Mouse (Mus musculus) intestine, postnatal 0 days (tissue): ENCODE measurements around the gene Akap4. TPM values are rescaled to one million over a fixed set of nuclear protein-coding genes. Genes with fewer than 3 reads are reported as not detected.

ENCODE experiments used
- ATAC-seq: fragments of 200-750 bp; cut with Nextera tagmentation; 2 replicates; pipeline ENCODE4 v1.8.0; 2017; ENCODE audit warnings: mild to moderate bottlenecking, moderate TSS enrichment, moderate library complexity
- H3K27ac ChIP-seq: fragments of 300-500 bp; sonication (generic); 2 replicates; pipeline ENCODE4 v1.5.1; 2014; ENCODE audit warnings: mild to moderate bottlenecking, low read depth, low read length, moderate library complexity
- H3K27me3 ChIP-seq: fragments of 300-500 bp; sonication (generic); replicated peaks from 2 replicates; pipeline ENCODE4 v1.6.1; 2014; ENCODE audit warnings: low read length, mixed read lengths; ENCODE audit not compliant: control insufficient read depth, insufficient read depth
- H3K36me3 ChIP-seq: fragments of 300-500 bp; sonication (generic); 2 replicates; pipeline ENCODE4 v1.6.1; 2014; ENCODE audit warnings: mild to moderate bottlenecking, moderate library complexity; ENCODE audit not compliant: control insufficient read depth, insufficient read depth
- H3K4me1 ChIP-seq: fragments of 300-500 bp; sonication (generic); replicated peaks from 2 replicates; pipeline ENCODE4 v1.6.1; 2014; ENCODE audit warnings: antibody characterized with exemption, low read length, mixed read lengths; ENCODE audit not compliant: control insufficient read depth, insufficient read depth
- H3K4me2 ChIP-seq: fragments of 300-500 bp; sonication (generic); replicated peaks from 2 replicates; pipeline ENCODE4 v1.6.1; 2014; ENCODE audit warnings: low read depth, mild to moderate bottlenecking, moderate library complexity
- H3K4me3 ChIP-seq: fragments of 300-500 bp; sonication (generic); 2 replicates; pipeline ENCODE4 v1.5.1; 2014; ENCODE audit warnings: low read depth, low read length
- H3K9ac ChIP-seq: fragments of 300-500 bp; sonication (generic); 2 replicates; pipeline ENCODE4 v1.6.1; 2014; ENCODE audit warnings: mild to moderate bottlenecking, low read depth, low read length
- H3K9me3 ChIP-seq: fragments of 300-500 bp; sonication (generic); 2 replicates; pipeline ENCODE4 v1.6.1; 2016; ENCODE audit warnings: mixed run types; ENCODE audit not compliant: control insufficient read depth
- CTCF ChIP-seq: sonication (generic); IDR thresholded peaks from 2 replicates; pipeline ENCODE4 v1.5.1; 2016; ENCODE audit warnings: low read depth, mild to moderate bottlenecking, control low read depth, antibody characterized with exemption, moderate library complexity
- WGBS: fragments of 180-500 bp; shearing (Covaris S2); extraction: QIAGEN DNeasy Blood & Tissue Kit; methylation state at CpG from one replicate; pipeline ENCODE4 v1.1.7; 2014; 5-methylcytosine and 5-hydroxymethylcytosine counted together
- polyA plus RNA-seq: library from polyadenylated mRNA; unstranded; fragments of >200 nt; fragmentation: Nextera tagmentation; extraction: Ambion mirVana; gene quantifications from 2 replicates; pipeline ENCODE4 v1.2.1, GENCODE M21; 2015

The Akap4 gene
- not detected in 2 replicates for polyA plus RNA-seq

DNA sequence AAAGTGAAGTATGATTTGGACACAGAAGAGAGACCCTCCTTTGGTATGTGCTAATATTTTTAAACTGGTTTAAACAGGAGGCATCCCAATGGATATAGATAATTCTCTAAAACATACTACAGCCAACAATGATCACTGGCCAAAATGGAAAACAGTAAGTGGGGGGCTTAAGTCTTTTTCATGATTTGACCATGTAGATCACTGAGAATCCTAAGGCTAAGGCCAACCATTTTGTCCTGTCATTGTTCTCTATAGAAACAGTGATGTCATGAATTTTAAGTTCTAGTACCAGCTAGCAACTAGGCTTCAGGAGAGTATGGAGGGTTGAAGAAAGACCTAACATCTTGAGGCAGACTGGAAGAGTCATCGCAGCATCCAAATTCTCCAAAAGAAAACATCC is at the start of gene Akap4:
Gene Akap4 (plus strand): TSS at position 301 of the 400 bp plus-strand sequence.
- Histone ChIP-seq H3K4me3 (no peak within 1 kb of the TSS), H3K9ac (no peak within 1 kb of the TSS), H3K36me3 (no peaks in the 10 kb centered on the region), H3K27me3 (no peaks in the 10 kb centered on the region), H3K4me1 (no peaks in the 10 kb centered on the region), H3K27ac (no peak within 1 kb of the TSS), H3K4me2 (no peak within 1 kb of the TSS), H3K9me3 (no peaks in the 10 kb centered on the region)
- no peak for TF ChIP-seq CTCF
- ATAC-seq = no peak
- WGBS = 93% methylated on average over 1 of the region's 1 CpGs

DNA sequence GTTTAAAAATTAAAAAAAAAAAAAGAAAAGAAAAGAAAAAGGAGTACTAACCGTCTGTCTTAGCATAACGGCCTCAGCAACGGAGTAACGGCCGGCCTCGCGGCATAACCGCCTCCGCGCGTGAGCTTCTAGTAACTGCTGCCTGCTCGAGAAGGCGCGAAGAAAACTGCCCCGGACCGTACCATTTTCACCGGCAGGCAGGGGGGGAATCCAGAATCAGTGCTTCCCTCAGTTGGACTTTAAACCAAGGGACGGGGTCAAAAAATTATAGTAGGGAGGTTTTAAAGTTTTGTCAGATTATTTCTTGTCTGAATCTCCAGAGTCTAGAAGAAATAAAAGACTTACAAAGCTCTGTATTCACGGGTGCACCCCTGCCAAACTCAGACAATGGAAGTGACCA is 25.8 kb upstream of the Akap4 start, which contains the start of gene Ccnb3:
Gene Ccnb3 (minus strand): TSS at position 101 of the 400 bp plus-strand sequence.
- no peaks in the 10 kb centered on the region for H3K9me3 ChIP-seq
- no peaks in the 10 kb centered on the region for H3K36me3 ChIP-seq
- ATAC-seq = no peak
- H3K4me3 ChIP-seq = no peak within 1 kb of the TSS
- no peak within 1 kb of the TSS for H3K27ac ChIP-seq
- H3K9ac ChIP-seq = no peak within 1 kb of the TSS
- no peak within 1 kb of the TSS for H3K4me2 ChIP-seq
- no peak for TF ChIP-seq CTCF
- no peaks in the 10 kb centered on the region for H3K27me3 ChIP-seq
- no peaks in the 10 kb centered on the region for H3K4me1 ChIP-seq
- WGBS = 93% methylated on average over 19 of the region's 19 CpGs

GRCm38 (mm10) chrX:7057056-7057455 is 10.3 kb upstream of the Akap4 start:
- H3K4me2 ChIP-seq = no peak overlapping the region
- no peak for TF ChIP-seq CTCF
- H3K4me3 ChIP-seq = no peak overlapping the region
- H3K9ac ChIP-seq = no peak overlapping the region
- H3K36me3 ChIP-seq = no peaks in the 10 kb centered on the region
- H3K9me3 ChIP-seq = no peaks in the 10 kb centered on the region
- H3K27me3 ChIP-seq = no peaks in the 10 kb centered on the region
- no peaks in the 10 kb centered on the region for H3K4me1 ChIP-seq
- H3K27ac ChIP-seq = no peak overlapping the region
- no peak for ATAC-seq

- H3K9me3 ChIP-seq = no peaks in the 10 kb centered on the region
- H3K9ac ChIP-seq = no peak overlapping the region
- WGBS = 70% methylated on average over 2 of the region's 2 CpGs
- no peak overlapping the region for H3K4me3 ChIP-seq
- no peaks in the 10 kb centered on the region for H3K4me1 ChIP-seq
- H3K27ac ChIP-seq = no peak overlapping the region
- no peak for ATAC-seq
- H3K36me3 ChIP-seq = no peaks in the 10 kb centered on the region
- H3K27me3 ChIP-seq = no peaks in the 10 kb centered on the region
- H3K4me2 ChIP-seq = no peak overlapping the region
- no peak for TF ChIP-seq CTCF
Observed at GRCm38 (mm10) chrX:7057634-7058033, 9.7 kb upstream of the Akap4 start.

DNA sequence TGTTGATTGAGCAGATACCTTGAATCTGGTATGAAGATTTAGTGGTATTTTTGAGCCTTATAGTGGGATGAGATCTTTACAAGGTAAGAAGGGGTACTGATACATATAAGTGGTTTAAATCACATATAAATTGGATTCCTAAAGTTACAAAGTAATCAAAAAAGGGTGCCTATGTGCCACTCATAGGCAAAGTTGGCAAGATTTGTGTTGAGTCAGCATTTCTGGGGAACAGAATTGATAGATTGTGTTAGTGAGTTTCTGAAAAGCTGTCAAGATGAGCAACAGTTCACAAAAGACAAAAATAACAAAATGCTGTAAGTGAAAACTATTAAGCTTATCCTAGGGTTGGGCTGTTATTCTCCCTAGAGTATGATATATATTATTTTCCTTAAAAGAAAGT is 3.2 kb upstream of the Akap4 start:
- H3K27me3 ChIP-seq = no peaks in the 10 kb centered on the region
- H3K36me3 ChIP-seq = no peaks in the 10 kb centered on the region
- no peak overlapping the region for H3K27ac ChIP-seq
- ATAC-seq = no peak
- no peak for TF ChIP-seq CTCF
- no peak overlapping the region for H3K9ac ChIP-seq
- no peaks in the 10 kb centered on the region for H3K4me1 ChIP-seq
- no peak overlapping the region for H3K4me2 ChIP-seq
- no peaks in the 10 kb centered on the region for H3K9me3 ChIP-seq
- no peak overlapping the region for H3K4me3 ChIP-seq

DNA sequence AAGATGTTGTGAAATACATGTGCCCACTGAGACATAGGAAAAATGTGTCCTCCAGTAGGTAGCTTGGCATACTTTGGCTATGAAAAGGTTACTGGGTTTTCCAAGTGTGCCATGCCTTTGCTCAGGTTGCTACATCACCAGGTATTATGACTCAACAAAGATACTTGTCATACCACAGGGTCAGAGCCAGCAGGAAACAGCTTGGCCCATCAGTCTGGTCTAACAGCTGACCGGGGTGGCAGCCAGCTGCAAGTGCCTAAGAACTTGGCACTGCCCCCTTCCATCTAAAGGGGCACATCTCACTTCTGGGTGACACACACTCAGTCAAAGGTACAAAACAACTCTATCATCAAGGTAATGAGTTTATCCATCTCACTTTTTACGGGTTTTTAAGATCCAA is 683 bp downstream of the Akap4 start:
- H3K4me1 ChIP-seq = no peaks in the 10 kb centered on the region
- no peaks in the 10 kb centered on the region for H3K36me3 ChIP-seq
- TF ChIP-seq CTCF = no peak
- H3K4me2 ChIP-seq = no peak overlapping the region
- no peaks in the 10 kb centered on the region for H3K27me3 ChIP-seq
- no peak for ATAC-seq
- H3K4me3 ChIP-seq = no peak overlapping the region
- no peak overlapping the region for H3K9ac ChIP-seq
- WGBS = 71% methylated on average over 2 of the region's 2 CpGs
- H3K27ac ChIP-seq = no peak overlapping the region
- no peaks in the 10 kb centered on the region for H3K9me3 ChIP-seq

- no peak overlapping the region for H3K4me2 ChIP-seq
- no peaks in the 10 kb centered on the region for H3K9me3 ChIP-seq
- no peak overlapping the region for H3K9ac ChIP-seq
- WGBS = 74% methylated on average over 6 of the region's 6 CpGs
- no peak overlapping the region for H3K4me3 ChIP-seq
- no peaks in the 10 kb centered on the region for H3K27me3 ChIP-seq
- no peaks in the 10 kb centered on the region for H3K36me3 ChIP-seq
- H3K27ac ChIP-seq = no peak overlapping the region
- ATAC-seq = no peak
- H3K4me1 ChIP-seq = no peaks in the 10 kb centered on the region
- TF ChIP-seq CTCF = no peak
Observed at GRCm38 (mm10) chrX:7079820-7080429, 12.6 kb downstream of the Akap4 start.
